Mouse (Mus musculus) ovary, postnatal 14 days (tissue): ENCODE data around the gene Rpl22l1.
"Not testable (repeated sequence)": the region's sequence is repeated elsewhere in the genome, so short reads cannot be mapped to it uniquely, and the experiment has no call there.

Experiments
- DNase-seq: peaks from one replicate; pipeline ENCODE4 v3.0.0; 2022; ENCODE audit warnings: low spot score

Gene Rpl22l1

DNA sequence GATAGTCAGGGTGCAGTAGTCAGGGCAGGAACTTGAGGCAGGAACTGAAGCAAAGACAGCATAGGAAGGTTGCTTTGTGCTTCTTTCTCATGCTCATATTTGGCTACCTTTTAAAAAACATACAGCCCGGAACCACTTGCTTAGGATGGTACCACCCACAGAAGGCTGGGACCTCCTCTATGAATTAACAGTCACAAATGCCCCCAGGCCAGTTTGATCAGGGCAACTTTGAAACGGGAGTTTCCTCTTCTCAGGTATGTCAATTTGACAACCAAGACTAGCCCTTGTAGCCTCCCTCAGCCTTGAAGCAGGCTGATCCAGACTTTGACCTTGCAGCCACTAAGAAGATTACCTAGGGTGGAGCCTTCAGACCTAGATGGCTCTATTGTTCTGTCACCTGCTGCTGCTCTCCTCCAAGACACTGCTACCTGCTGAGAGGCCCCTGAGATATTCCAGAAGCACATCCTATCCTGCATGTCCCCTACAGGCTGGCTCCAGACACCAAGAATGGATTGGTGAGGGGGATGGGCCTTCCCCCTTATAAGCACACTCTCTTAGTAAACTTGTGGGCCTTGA is 31.6 kb downstream of the Rpl22l1 start:
- no peak for DNase-seq

DNA sequence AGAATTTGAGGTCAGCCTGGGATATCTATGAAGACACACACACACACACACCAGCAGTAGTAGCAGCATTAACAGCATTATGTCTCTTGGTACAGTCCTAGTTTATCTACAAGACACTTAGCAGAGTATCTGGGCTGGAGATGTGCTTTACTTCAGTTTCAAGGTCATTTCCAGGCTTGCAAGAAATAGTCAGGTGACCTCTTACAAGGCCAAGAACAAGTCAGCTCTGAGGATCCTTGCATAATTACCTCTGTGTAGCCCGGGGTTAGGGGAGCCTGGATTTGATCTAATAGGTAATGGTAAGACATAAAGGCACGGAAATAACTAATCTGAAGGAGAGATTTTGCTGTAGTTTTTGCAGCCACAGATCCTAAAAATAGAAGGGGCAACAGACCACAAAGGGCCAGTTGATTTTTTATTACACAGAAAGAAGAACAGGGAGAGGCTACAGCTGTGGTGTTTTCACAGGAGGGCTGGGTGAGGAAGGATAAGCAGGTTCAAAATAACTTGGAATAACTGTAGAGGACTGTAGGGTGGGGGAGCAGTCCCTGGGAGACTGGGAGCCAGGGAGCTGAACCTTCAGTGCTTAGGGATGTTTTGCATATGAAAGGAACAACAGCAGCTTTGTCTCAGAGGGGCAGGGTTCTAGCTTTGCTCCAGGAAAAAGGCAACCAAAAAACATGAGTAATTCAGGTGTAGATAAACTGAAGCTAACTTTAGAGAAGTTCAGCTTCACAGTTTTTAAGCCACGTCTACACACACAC is 36.8 kb downstream of the Rpl22l1 start:
- DNase-seq = no peak

DNA sequence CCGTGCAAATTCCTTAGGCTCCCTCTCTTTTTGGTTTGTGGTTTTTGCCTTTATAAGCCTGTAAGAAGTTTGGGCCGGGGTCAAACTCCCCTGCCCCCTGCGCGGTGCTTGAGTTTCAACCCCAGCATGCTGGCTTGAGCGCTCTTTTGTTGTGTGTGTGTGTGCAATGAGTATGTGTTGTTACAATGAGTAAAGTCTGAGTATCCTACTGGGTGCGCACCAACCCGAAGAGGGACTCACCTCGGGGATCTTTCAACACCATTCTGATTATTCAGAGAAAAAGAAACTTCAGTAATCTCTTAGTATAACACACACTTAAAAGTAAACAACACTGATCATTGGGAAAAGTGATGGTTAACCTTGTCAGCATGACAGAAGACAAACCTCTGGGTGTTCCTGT is 38.0 kb downstream of the Rpl22l1 start:
- no peak for DNase-seq

DNA sequence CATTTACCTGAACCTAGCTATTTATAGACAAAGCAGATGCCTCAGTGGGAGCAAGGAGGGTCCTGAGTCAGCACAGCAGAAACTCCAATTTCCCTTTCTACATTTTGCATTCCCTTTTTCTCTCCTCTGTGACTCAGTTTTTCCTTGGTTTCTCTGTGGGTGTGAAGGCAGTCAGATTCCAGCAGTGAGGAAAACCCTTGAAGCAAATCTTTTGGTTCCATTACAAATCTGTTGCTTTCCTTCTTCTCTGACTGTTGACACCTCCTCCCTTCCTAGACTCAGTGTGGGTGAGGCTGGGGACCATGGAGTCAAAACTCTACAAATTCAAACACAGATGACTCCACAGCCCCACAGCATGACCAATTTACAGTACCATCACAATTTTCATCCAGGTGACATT is 41.9 kb downstream of the Rpl22l1 start:
- DNase-seq = no peak

DNA sequence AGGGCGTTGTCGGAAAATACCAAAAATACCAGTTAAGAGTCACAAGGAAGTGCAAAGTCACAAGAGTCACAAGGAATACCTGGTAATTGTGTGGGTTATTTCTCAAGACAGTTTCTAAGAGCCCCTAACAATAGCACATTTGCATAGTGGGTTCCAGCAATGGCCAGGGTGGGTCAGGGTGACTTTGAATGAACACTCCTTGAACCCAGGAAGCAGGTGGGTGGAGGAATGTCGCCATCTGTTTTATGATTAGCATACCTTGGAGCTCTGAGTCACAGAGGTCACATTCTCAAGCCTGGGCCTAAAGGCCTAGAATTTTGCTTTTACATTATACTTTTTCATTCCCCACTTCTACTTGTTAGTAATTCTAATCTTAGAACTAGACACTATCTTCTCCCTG is 46.9 kb downstream of the Rpl22l1 start:
- DNase-seq = not testable (repeated sequence)
